Mouse (Mus musculus) frontal cortex, postnatal 14 days (tissue): ENCODE measurements at regions not wholly inside any gene's neighbourhood (a gene's known extent, or its start where the extent isn't known, plus 50 kb on each side); places are given as distances from the start of the nearest gene placed in this dataset.
"Not testable (repeated sequence)": the region's sequence is repeated elsewhere in the genome, so short reads cannot be mapped to it uniquely, and the experiment has no call there.

Source experiments
- DNase-seq, 2 experiments: peaks; one replicate each; pipeline ENCODE4 v3.0.0; 2022; ENCODE audit warnings: low spot score in 2 of 2

DNA sequence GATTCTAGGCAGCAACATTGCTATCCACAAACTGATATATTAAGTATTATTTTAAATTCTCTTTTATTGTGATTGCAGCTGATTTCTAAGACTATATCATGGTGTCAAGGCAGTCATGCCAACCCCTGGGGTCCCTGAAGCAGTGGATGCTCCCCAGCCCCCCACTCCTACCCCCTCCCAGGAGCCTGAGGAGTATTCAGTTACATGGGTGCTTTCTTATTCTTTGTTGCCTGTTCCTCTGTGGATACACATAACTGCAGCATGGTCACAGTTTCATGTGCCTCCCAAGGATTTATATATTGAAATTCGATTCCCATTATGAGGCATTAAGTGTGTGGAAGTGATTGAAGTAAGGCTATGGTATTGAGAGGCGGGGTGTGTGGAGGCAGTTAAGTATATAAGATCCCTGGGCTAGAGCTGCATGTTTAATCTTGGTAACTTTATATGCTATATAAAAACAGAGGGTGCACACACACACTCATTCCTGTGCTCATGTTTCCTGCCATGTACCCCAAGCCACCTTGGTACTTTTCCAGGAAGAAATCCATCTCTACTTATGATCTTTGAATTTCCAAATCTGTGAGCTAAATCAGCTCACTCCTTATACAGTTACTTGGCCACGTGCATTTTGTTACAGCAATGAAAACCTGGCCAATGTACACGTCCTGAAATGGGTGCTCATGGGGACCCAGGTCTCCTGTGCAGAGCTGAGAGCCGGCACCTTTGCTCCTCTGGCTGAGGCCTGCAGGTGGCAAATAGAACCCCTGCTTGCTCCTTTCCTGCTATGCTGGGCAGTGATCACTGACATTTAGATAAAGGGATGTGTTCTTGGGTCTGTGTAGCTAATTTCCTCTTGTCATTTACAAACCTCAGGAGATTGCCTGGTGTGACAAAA is 259.0 kb downstream of the Nek10 start:
- no peak for DNase-seq

DNA sequence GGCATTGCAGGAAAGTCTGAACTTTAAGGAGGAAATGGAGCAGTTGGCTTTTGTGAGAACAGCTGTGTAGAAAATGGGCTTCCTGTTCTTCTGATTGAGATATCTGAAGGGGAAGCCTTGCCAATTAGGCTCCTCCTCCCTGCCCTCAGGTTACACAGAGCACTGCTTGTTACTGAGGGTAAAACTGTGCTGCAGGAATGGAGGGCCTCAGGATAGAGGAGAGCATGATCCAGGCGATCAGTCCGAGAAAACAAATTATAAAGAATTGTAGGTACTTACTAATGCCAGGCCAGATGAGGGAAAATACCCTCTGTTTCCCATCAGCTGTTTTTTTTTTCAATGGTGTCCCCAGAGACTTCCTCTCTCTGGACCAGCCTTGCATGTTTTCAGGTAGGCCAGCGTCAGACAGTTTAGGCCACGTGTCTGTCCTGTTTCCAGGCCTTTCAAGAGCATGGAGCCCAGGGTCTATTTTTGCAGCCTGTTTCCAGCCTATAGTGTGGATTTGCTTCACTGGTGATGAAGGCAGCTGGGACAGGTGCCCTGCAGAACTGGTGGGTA is 259.7 kb downstream of the Nek10 start:
- DNase-seq: no peak

- no peak for DNase-seq
Observed at GRCm38 (mm10) chr14:15064991-15065525, 261.8 kb downstream of the Nek10 start.

GRCm38 (mm10) chr14:15075877-15076276 is 272.7 kb downstream of the Nek10 start:
- no peak for DNase-seq

DNA sequence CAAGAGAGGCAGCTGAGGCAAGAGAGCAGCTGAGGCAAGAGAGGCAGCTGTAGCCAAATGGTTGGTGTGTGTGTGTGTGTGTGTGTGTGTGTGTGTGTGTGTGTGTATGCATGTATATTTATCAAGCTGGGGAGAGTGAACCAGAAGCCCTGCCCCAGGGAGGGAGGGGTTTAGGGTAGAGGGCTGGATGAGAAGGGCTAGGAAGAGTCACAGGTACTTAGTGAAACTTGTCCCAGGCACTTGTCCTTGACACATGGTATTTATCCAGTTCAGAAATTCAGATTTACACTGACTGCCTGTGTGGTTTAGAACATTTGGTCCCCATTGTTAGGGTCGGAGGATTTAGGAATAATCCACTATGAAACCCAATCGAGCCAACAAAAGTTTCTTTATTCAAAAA is 279.7 kb downstream of the Nek10 start:
- DNase-seq: no peak

GRCm38 (mm10) chr14:15083812-15084211 is 280.6 kb downstream of the Nek10 start:
- DNase-seq: no peak

DNA sequence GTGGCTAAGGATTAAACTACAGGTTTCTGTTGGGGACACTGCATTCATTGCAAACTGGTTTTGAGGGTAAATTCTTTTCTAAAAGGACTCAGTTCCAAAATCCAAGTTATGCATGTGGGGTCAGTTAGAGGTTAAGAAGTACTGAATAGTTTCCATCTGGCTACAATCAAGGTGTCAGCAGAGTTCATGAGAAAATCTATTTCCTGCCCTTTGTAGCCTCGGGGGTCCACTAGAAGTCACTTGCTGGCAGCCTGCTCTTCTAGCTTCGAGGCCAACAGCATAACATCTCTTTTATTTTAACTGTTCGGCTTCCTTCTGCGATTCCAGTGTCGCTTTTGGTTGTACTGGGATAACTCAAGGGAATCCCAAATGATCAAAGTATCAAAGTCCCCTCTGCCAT is 283.8 kb downstream of the Nek10 start:
- no peak for DNase-seq

GRCm38 (mm10) chr14:15096865-15097264 is 293.6 kb downstream of the Nek10 start:
- no peak for DNase-seq

DNA sequence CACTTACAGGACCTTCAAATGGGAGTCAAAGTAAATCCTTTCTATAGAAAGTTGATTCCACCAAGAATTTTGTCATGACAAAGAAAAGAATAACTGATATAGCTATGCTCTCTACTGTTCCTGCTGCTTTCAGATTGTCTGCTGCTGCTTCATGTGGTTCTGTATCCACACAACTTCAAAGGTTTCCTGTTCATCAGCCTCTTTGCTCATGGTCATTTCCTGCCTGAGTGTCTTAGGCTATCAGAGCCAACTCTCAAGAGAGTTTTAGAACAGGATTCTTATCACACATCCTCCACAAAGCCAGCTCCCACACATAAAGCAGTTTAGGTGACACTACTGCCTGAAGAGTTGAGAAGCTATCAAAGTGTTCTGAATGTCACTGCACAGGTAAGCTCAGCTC is 296.7 kb downstream of the Nek10 start:
- DNase-seq: no peak

GRCm38 (mm10) chr14:15107795-15108321 is 304.6 kb downstream of the Nek10 start:
- no peak for DNase-seq

GRCm38 (mm10) chr14:15119745-15120144 is 316.5 kb downstream of the Nek10 start:
- DNase-seq: peak in 1 of 2 experiments; percentile 4

DNA sequence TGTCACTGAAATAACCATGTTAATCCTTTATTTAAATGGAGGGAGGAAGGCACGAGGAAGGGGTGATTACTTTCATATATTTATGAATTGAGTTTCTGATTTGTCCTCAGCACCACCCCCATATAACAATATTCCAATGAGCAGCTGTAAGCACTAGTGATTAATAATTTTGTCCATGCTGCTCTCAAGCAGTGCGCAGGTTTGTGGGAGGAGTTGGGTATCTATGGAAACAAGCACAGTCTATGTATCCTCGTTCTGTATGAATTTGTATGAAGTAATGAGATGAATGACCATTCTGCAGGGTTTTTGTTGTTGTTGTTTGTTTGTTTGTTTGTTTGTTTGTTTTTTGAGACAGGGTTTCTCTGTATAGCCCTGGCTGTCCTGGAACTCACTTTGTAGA is 310.6 kb downstream of the Lrrc3b start:
- DNase-seq: no peak

GRCm38 (mm10) chr14:15140871-15141270 is 297.9 kb downstream of the Lrrc3b start:
- not testable (repeated sequence) for DNase-seq

DNA sequence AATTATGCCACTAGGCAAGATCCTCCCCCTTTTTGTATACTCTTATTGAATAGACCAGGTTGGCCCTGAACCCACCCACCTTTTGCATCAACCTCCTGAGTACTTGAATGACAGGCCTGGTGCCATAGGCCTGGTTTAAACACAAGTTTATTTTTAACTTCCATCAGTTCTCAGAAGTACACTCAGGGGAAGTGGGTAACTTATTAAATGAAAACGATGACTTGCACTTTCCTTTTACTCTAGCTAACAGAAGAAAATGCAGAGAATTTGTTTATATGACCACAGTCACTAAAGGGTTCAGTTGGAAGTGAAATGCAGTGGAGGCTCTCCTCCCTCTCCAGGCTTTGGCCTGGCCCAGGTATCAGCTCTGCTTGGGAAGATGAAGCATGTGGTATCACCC is 295.9 kb downstream of the Lrrc3b start:
- DNase-seq: no peak

DNA sequence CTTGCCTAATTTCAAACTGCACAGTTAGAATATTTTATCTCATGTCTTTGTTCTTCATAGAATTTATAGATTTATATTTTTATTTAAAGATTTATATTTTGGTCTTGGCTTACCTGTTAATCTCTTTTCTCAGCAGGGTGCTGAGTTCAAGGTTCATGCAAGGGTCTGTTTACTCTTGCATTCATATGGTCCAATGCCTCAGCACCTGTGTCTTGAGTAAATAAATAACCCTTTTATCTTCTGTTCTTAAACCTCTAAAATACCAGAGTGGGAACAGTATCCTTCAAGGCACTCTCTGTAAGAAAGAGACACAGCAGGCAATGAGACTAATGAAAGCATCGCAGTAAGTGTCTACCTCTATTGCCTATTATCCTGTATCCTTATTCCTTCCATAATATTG is 290.3 kb downstream of the Lrrc3b start:
- DNase-seq: no peak
